Mouse (Mus musculus) intestine, embryonic 15.5 days (tissue): Measurements from ENCODE around the gene Rack1. TPM values are rescaled to one million over a fixed set of nuclear protein-coding genes. Genes with fewer than 3 reads are reported as not detected.
A peak's percentile ranks its signal among the peaks of the same experiment; 100 is the strongest.

Experiments used
- ATAC-seq: fragments of 200-750 bp; cut with Nextera tagmentation; 2 replicates; pipeline ENCODE4 v1.8.0; 2017; ENCODE audit warnings: moderate TSS enrichment, moderate library complexity
- H3K27ac ChIP-seq: fragments of 300-500 bp; sonication (generic); 2 replicates; pipeline ENCODE4 v1.5.1; 2015; ENCODE audit warnings: mild to moderate bottlenecking, inconsistent platforms
- H3K27me3 ChIP-seq: fragments of 300-500 bp; sonication (generic); replicated peaks from 2 replicates; pipeline ENCODE4 v1.6.1; 2015; ENCODE audit warnings: inconsistent platforms
- H3K36me3 ChIP-seq: fragments of 300-500 bp; sonication (generic); 2 replicates; pipeline ENCODE4 v1.6.1; 2015; ENCODE audit warnings: inconsistent platforms
- H3K4me1 ChIP-seq: fragments of 300-500 bp; sonication (generic); replicated peaks from 2 replicates; pipeline ENCODE4 v1.6.1; 2015; ENCODE audit warnings: inconsistent platforms
- H3K4me2 ChIP-seq: fragments of 300-500 bp; sonication (generic); replicated peaks from 2 replicates; pipeline ENCODE4 v1.6.1; 2015; ENCODE audit warnings: mild to moderate bottlenecking, inconsistent platforms
- H3K4me3 ChIP-seq: fragments of 300-500 bp; sonication (generic); replicated peaks from 2 replicates; pipeline ENCODE4 v1.5.1; 2015; ENCODE audit warnings: inconsistent platforms
- H3K9ac ChIP-seq: fragments of 300-500 bp; sonication (generic); 2 replicates; pipeline ENCODE4 v1.6.1; 2015; ENCODE audit warnings: inconsistent platforms
- H3K9me3 ChIP-seq: fragments of 300-500 bp; sonication (generic); 2 replicates; pipeline ENCODE4 v1.6.1; 2016; ENCODE audit warnings: inconsistent platforms
- WGBS: fragments of 180-500 bp; shearing (Covaris S2); methylation state at CpG from one replicate; pipeline ENCODE4 v1.1.7; 2015; 5-methylcytosine and 5-hydroxymethylcytosine counted together
- polyA plus RNA-seq: library from polyadenylated mRNA; unstranded; fragments of >200 nt; fragmentation: Nextera tagmentation; extraction: Ambion mirVana; gene quantifications from 2 replicates; pipeline ENCODE4 v1.2.1, GENCODE M21; 2015

The Rack1 gene
- polyA plus RNA-seq, 1 experiment from 2014 or later: 815 TPM

DNA sequence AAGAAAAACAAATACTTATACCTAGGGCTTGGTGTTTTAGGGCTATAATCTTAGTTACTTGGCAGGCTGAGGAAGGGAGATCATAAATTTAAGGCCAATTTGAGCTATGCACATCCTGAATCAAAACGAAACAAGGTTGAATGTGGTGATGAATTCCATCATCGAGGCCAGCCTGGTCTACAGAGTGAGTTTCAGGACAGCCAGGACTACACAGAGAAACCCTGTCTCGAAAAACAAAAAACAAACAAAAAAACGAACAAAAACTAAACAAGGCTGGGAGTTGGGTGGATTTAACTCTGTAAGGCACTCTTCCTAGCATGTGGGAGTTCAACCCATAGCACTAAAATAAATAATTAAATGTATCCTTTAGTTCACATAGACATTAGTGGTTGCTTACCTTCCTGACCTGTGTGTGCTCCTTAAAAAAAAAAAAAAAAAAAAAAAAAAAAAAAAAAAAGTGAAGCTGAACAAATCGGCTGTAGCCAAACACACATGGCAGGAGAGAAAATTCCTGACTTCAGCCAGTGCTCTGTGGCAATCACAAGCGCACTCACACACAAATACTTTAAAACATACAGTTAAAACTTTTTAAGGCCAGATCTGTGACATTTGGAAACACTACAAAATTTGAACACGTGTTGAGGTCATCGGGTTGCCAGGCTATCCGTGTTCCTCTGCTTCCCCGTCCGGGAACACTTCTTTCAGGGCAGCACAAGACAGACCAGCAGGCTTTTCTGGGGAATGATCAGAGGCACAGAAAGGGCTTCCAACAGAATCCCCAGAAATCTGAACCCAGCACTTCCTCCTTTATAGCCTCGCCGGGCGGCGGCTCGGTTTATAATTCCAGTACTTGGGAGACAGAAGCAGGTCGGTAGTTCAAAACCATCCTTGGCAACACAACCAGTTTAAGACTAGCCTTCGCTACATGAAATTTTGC is 880 bp upstream of the Rack1 start:
- Histone ChIP-seq H3K4me3 (peak overlapping the region; percentile 65), H3K9me3 (no peaks in the 10 kb centered on the region), H3K4me2 (peak overlapping the region; percentile 77), H3K9ac (peak overlapping the region; percentile 71), H3K27ac (peak overlapping the region; percentile 98), H3K36me3 (peaks cover 22% of the 10 kb centered on the region), H3K27me3 (no peaks in the 10 kb centered on the region), H3K4me1 (peaks cover 19% of the 10 kb centered on the region)
- ATAC-seq: peak; percentile 30
- WGBS: 7% methylated on average over 18 of the region's 18 CpGs

DNA sequence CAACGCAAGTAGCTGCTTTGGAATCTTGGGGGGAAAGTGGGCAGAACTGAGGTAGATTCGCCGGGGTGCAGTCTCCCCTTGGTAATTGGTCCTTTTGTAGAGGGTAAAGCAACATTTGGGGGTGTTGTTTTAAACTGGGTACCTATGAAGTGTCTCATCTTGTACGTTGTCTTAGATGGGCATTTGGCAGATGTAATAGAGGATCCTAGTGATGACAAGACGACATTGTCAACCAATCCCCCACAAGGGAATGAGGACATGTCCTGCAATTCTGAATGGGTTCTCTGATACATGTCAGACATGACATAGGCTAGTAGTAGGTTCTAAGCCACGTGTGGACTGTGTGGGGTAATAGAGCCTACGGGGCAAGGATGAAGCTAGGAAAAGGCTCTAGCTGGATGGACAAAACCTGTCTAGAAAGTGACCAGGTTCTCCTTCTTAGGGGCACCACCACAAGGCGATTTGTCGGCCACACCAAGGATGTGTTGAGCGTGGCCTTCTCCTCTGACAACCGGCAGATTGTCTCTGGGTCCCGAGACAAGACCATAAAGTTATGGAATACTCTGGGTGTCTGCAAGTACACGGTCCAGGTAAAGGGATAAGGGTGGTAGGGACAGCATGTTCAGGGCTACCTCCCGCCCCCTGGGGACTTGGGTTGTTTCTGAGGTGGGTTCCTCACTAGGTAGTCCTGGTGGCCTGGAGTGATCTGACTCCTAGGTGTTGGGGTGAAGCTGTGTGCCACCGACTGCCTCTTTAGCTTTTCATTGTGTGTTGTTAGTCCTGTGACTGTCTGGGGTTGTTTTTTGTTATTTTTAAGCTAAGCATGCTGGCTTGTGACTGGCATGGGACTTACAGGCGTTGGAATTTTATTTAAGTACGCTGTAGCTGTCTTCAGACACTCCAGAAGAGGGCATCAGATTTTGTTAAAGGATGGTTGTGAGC is 2.0 kb downstream of the Rack1 start:
- peaks cover 42% of the 10 kb centered on the region for H3K36me3 ChIP-seq
- H3K4me2 ChIP-seq: peak overlapping the region; percentile 77
- H3K27ac ChIP-seq: no peak overlapping the region
- H3K4me1 ChIP-seq: peaks cover 19% of the 10 kb centered on the region
- WGBS: 65% methylated on average over 17 of the region's 17 CpGs
- peak overlapping the region; percentile 65 for H3K4me3 ChIP-seq
- no peaks in the 10 kb centered on the region for H3K9me3 ChIP-seq
- no peaks in the 10 kb centered on the region for H3K27me3 ChIP-seq
- H3K9ac ChIP-seq: peak overlapping the region; percentile 71
- ATAC-seq: no peak

DNA sequence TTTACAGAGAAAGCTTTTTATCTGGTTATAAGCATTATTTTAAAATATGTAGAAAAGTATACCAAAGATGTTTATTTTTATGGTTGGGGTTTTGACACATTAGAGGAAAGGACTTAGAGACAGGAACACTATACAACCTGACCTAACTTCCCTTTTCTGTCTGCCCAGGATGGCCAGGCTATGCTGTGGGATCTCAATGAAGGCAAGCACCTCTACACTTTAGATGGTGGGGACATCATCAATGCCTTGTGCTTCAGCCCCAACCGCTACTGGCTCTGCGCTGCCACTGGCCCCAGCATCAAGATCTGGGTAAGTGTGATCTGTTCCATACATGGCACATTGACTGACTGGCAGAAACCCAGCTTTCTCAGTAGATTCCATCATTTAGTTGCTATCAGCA is 3.9 kb downstream of the Rack1 start:
- Histone ChIP-seq H3K9ac (no peak overlapping the region), H3K4me2 (no peak overlapping the region), H3K27ac (no peak overlapping the region), H3K27me3 (no peaks in the 10 kb centered on the region), H3K4me1 (peaks cover 17% of the 10 kb centered on the region), H3K9me3 (no peaks in the 10 kb centered on the region), H3K4me3 (no peak overlapping the region), H3K36me3 (peaks cover 53% of the 10 kb centered on the region)
- ATAC-seq: no peak
- 100% methylated on average over 2 of the region's 2 CpGs for WGBS

DNA sequence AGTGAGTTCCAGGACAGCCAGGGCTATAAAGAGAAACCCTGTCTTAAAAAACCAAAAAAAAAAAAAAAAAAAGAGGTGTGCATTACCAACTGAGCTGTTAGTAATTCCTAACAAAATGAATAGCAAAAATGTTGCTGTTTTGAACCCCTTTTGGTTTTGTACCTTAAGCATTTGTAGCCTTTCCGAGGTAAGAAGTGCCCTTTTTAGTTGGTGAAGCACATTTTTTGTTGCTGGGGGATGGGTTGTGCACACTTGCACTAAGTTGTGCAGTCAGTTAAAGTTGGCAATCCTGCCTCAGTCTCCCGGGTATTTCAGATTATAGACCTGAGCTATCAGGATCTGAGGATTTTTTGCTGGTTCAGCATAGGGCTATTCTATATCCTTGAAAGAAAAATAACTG is 4.8 kb downstream of the Rack1 start:
- Histone ChIP-seq H3K36me3 (peaks cover 53% of the 10 kb centered on the region), H3K9me3 (no peaks in the 10 kb centered on the region), H3K4me3 (no peak overlapping the region), H3K9ac (no peak overlapping the region), H3K27me3 (no peaks in the 10 kb centered on the region), H3K4me2 (no peak overlapping the region), H3K27ac (no peak overlapping the region), H3K4me1 (peaks cover 17% of the 10 kb centered on the region)
- 93% methylated on average over 2 of the region's 2 CpGs for WGBS
- no peak for ATAC-seq

DNA sequence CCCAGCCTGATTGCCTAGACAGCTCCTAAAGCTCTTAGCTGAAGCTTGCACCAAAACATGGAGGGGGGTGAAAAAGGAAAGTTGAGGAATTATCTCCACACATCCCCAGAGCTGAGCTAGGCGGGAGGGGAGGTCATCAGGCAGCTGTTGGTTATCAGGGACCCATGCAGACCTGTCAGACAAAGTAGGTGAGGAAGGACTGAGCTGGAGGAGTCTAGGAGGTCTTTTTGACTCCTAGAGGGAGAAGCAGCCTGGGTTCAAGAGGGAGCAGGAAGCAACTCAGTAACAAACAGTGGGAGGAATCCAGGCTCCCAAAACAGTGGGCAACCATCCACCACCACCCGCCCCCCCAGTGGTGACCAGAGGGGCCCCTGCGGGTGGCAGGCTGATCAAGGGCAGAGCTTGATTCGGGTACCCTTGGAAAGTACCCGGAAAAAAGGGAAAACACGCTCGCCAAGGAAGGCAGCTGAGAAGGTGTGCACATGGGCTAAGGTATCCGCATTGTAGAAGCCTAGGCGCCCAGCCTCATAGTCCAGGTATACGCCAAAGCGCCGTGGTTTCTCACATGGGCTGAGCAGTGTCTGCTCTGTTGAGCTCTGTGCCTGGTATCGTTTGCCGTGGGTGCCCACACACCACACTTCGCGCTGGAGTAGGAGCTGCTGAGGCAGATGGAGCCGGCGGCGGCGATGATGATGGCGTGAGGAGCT is 6.9 kb downstream of the Rack1 start:
- Histone ChIP-seq H3K4me3 (no peak overlapping the region), H3K27ac (no peak overlapping the region), H3K4me2 (no peak overlapping the region), H3K9ac (no peak overlapping the region), H3K9me3 (no peaks in the 10 kb centered on the region), H3K27me3 (no peaks in the 10 kb centered on the region), H3K4me1 (peaks cover 11% of the 10 kb centered on the region; the same call in 1 of the 2 replicates), H3K36me3 (peaks cover 53% of the 10 kb centered on the region)
- peak; percentile 72 for ATAC-seq
- 55% methylated on average over 21 of the region's 21 CpGs for WGBS

DNA sequence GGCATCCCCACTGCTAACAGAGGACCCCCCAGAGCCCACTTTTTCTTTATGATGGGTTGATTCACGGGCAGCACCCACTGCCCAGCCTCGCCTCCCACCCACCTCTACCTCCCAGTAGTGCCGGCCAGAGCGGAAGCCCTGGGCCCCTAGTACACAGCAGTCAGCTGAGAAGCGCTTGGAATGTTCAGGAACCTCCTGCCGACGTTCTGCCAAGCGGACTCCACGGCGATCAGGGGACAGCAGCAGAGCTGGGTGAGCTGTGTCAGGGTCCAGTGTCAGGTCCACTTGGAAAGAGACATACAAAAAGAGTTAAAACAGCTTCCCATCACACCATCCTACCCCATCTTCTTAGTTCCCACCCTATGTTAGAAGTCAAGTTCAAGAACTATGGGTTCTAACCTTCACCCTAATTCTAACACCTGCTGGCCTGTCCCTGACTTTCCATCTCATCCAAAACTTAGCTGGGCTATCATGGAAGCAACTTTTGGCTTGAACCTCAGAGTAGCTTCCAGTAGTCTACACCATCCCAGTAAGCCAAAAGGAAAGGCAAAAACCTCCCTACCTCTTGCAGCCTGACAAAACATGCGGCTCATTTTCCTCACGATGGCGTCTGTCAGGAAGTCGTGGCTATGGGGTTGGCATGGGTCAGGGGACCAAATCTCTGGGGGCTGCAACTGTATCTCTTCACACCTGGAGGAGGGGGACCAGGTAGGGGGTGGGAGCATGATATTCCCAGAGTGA is 7.6 kb downstream of the Rack1 start:
- 60% methylated on average over 14 of the region's 14 CpGs for WGBS
- H3K9ac ChIP-seq: no peak overlapping the region
- ATAC-seq: peak; percentile 44
- H3K4me3 ChIP-seq: no peak overlapping the region
- H3K9me3 ChIP-seq: no peaks in the 10 kb centered on the region
- H3K4me1 ChIP-seq: peaks cover 4% of the 10 kb centered on the region; the same call in 1 of the 2 replicates
- H3K36me3 ChIP-seq: peaks cover 53% of the 10 kb centered on the region
- no peaks in the 10 kb centered on the region for H3K27me3 ChIP-seq
- H3K27ac ChIP-seq: peak overlapping the region; percentile 19; the same call in 1 of the 2 replicates
- H3K4me2 ChIP-seq: no peak overlapping the region

DNA sequence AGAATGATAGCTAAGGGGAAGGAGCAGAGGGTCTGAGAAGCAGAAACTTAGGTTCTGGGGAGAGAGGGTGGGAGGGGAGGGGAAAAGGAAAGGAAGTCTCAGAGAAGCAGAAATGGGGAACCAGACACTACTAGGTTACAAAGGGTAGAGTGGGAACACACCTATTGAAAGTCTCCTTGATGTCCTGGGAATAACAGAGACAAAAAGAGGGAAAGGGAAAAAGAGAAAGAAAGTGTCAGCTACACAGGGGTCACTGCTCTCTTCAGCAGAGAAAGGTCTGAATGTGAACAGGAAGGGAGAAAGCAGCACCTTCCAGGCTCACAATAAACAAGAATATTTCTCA is 8.1 kb downstream of the Rack1 start:
- H3K9ac ChIP-seq: no peak overlapping the region
- H3K4me1 ChIP-seq: no peaks in the 10 kb centered on the region
- no peaks in the 10 kb centered on the region for H3K9me3 ChIP-seq
- no peak for ATAC-seq
- peaks cover 48% of the 10 kb centered on the region for H3K36me3 ChIP-seq
- H3K27me3 ChIP-seq: no peaks in the 10 kb centered on the region
- no peak overlapping the region for H3K27ac ChIP-seq
- no peak overlapping the region for H3K4me2 ChIP-seq
- H3K4me3 ChIP-seq: no peak overlapping the region

DNA sequence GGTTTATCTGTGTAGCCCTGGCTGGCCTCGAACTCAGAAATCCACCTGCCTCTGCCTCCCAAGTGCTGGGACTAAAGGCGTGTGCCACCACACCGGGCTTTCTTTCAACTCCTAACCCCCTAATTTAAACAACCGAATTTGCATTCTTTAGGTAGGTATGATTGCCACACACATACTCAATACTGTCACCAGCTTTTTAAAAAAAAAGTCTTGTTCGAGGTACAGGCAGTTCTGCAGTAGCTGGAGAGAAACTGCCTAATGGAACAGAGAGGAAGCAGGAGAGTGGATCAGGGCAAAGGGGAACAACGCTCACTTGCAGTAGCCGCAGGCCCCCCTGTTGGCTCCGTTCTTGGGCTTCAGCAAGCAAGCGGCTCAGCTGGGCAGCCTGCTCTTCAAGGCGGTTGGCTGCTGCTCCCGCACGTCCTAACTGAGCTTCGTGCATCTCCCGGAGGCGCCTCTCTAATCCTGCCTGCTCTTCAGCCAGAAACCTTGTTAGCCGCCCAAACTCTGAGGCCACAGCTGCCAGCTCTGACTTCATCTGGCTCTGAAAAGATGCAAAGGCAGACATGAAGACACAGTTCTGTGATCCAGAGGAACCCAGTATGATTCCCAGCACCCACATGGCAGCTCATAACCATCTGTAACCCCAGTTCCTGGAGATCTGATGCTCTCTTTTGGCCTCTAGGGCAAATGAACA is 8.8 kb downstream of the Rack1 start:
- Histone ChIP-seq H3K27me3 (no peaks in the 10 kb centered on the region), H3K4me1 (no peaks in the 10 kb centered on the region), H3K9ac (no peak overlapping the region), H3K36me3 (peaks cover 42% of the 10 kb centered on the region), H3K4me2 (no peak overlapping the region), H3K9me3 (no peaks in the 10 kb centered on the region), H3K27ac (no peak overlapping the region), H3K4me3 (no peak overlapping the region)
- no peak for ATAC-seq
- 62% methylated on average over 16 of the region's 16 CpGs for WGBS

DNA sequence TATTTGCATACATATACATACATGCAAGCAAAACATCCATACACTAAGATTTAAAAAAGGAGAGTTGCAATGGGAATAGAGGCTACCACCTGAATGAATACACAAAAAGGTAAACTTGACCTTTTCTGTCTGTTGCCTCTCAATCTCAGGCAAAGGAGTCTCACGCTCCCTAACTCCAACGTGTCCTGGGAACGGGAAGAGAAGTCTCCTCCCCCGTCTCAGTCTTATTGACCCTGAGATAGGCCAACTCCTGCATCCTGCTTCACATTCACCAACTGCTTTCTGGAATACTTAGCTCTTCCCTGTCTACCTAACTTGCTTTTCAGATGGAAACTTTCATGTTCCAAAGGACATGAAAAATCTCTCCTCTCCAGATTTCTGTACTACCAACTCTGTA is 9.3 kb downstream of the Rack1 start:
- 46% methylated on average over 4 of the region's 4 CpGs for WGBS
- H3K4me1 ChIP-seq: 0 out of 2 replicates have a peak, but pooled peaks cover 3% of the 10 kb centered on the region
- no peak overlapping the region for H3K4me3 ChIP-seq
- peaks cover 37% of the 10 kb centered on the region for H3K36me3 ChIP-seq
- no peak overlapping the region for H3K9ac ChIP-seq
- no peaks in the 10 kb centered on the region for H3K27me3 ChIP-seq
- H3K4me2 ChIP-seq: no peak overlapping the region
- H3K27ac ChIP-seq: no peak overlapping the region
- H3K9me3 ChIP-seq: no peaks in the 10 kb centered on the region
- no peak for ATAC-seq

DNA sequence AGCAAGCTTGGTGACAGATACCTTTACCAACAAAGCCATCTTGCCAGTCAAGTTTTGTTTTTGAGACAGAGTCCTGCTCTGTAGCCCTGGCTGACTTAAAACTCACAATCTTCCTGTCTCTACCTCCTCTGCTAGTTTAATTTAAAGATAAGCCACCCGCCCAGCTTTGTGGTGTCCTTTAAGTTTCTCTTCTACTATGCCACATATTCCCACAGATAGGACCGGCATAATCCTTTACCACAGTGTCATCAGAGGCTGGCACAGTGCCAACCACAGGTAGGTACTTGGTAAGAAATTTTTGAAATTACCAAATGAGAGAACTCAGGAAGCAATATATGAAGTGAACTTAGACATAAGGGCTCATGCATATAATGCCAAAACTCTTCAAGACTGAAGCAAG is 10.0 kb downstream of the Rack1 start:
- no peak overlapping the region for H3K27ac ChIP-seq
- 82% methylated on average over 2 of the region's 2 CpGs for WGBS
- peaks cover 9% of the 10 kb centered on the region; the same call in 1 of the 2 replicates for H3K4me1 ChIP-seq
- H3K9me3 ChIP-seq: no peaks in the 10 kb centered on the region
- no peak overlapping the region for H3K4me2 ChIP-seq
- H3K36me3 ChIP-seq: peaks cover 31% of the 10 kb centered on the region; the same call in 1 of the 2 replicates
- no peak overlapping the region for H3K4me3 ChIP-seq
- ATAC-seq: no peak
- H3K9ac ChIP-seq: no peak overlapping the region
- H3K27me3 ChIP-seq: no peaks in the 10 kb centered on the region

DNA sequence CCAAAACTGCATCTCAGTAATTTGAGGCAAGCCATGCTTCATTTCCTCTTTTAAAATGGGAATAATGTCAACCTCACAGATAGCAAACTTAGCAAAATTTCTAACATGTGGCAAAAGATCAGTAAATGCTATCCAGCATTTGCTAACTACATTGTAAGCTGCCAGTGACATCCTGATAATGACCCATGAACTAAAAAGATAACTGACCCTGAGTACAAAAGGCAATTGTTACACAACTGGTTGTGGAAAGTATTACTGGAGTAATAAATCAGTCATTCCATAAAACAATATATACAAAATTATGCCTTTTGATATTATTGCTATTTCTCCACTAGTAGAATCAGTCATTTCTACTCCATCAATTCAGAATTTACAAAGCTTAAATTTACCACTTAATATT is 13.7 kb downstream of the Rack1 start:
- H3K4me1 ChIP-seq: peaks cover 19% of the 10 kb centered on the region
- H3K9ac ChIP-seq: no peak overlapping the region
- no peak overlapping the region for H3K27ac ChIP-seq
- H3K36me3 ChIP-seq: peaks cover 11% of the 10 kb centered on the region; the same call in 1 of the 2 replicates
- H3K9me3 ChIP-seq: no peaks in the 10 kb centered on the region
- ATAC-seq: no peak
- no peak overlapping the region for H3K4me3 ChIP-seq
- no peak overlapping the region for H3K4me2 ChIP-seq
- H3K27me3 ChIP-seq: no peaks in the 10 kb centered on the region
